Mouse (Mus musculus): ENCODE results near the gene Exoc6.

Gene Exoc6

GRCm38 (mm10) chr19:37579607-37580006 is 29.4 kb downstream of the Exoc6 start:
- DNase-seq (ENCODE audit: low spot score), result peak; percentile 44

GRCm38 (mm10) chr19:37580438-37580837 is 30.2 kb downstream of the Exoc6 start:
- DNase-seq (ENCODE audit: low spot score), result no peak

GRCm38 (mm10) chr19:37585210-37585609 is 35.0 kb downstream of the Exoc6 start:
- peak; percentile 32 for DNase-seq (ENCODE audit: low spot score)

- DNase-seq (ENCODE audit: low spot score), result no peak
These were observed 35.5 kb downstream of the Exoc6 start for GRCm38 (mm10) chr19:37585684-37586083.

- DNase-seq (ENCODE audit: low spot score), result no peak
These were observed 40.3 kb downstream of the Exoc6 start for GRCm38 (mm10) chr19:37590544-37590943.

- peak; percentile 85 for DNase-seq (ENCODE audit: low spot score)
These were observed 52.0 kb downstream of the Exoc6 start for GRCm38 (mm10) chr19:37601968-37602848.

- no peak for DNase-seq (ENCODE audit: low spot score)
These were observed 59.8 kb downstream of the Exoc6 start for GRCm38 (mm10) chr19:37609991-37610390.

- DNase-seq (ENCODE audit: low spot score), result no peak
These were observed 62.7 kb downstream of the Exoc6 start for GRCm38 (mm10) chr19:37612893-37613292.

GRCm38 (mm10) chr19:37615039-37615630 is 64.9 kb downstream of the Exoc6 start:
- DNase-seq (ENCODE audit: low spot score), result no peak

- DNase-seq (ENCODE audit: low spot score), result peak; percentile 68
These were observed 97.8 kb downstream of the Exoc6 start for GRCm38 (mm10) chr19:37647994-37648393.

- no peak for DNase-seq (ENCODE audit: low spot score)
These were observed 100.3 kb downstream of the Exoc6 start for GRCm38 (mm10) chr19:37650526-37650925.

GRCm38 (mm10) chr19:37654012-37654411 is 103.8 kb downstream of the Exoc6 start:
- DNase-seq (ENCODE audit: low spot score), result peak; percentile 19

- peak; percentile 69 for DNase-seq (ENCODE audit: low spot score)
These were observed 106.2 kb downstream of the Exoc6 start for GRCm38 (mm10) chr19:37656441-37656840.

- DNase-seq (ENCODE audit: low spot score), result no peak
These were observed 115.0 kb downstream of the Exoc6 start for GRCm38 (mm10) chr19:37665256-37665655.

- DNase-seq (ENCODE audit: low spot score), result no peak
These were observed 117.8 kb downstream of the Exoc6 start for GRCm38 (mm10) chr19:37667855-37668594.

GRCm38 (mm10) chr19:37668657-37669056 is 118.4 kb downstream of the Exoc6 start:
- DNase-seq (ENCODE audit: low spot score), result no peak

GRCm38 (mm10) chr19:37669486-37669885 is 119.3 kb downstream of the Exoc6 start:
- no peak for DNase-seq (ENCODE audit: low spot score)

GRCm38 (mm10) chr19:37673393-37673792 is 123.2 kb downstream of the Exoc6 start:
- no peak for DNase-seq (ENCODE audit: low spot score)

GRCm38 (mm10) chr19:37685281-37685680 is 135.1 kb downstream of the Exoc6 start, which contains the start of gene Cyp26c1:
TSS of gene Cyp26c1 (plus strand) at chr19:37685581.
- peak; percentile 28 for DNase-seq (ENCODE audit: low spot score)

GRCm38 (mm10) chr19:37686347-37686746 is 136.1 kb downstream of the Exoc6 start:
- DNase-seq (ENCODE audit: low spot score), result peak; percentile 23

- peak; percentile 70 for DNase-seq (ENCODE audit: low spot score)
These were observed 137.0 kb downstream of the Exoc6 start for GRCm38 (mm10) chr19:37686941-37687850.

Measured in embryo, embryonic 10.5 days (tissue).